Mouse (Mus musculus): ENCODE data around the gene Rab5c.

DNA sequence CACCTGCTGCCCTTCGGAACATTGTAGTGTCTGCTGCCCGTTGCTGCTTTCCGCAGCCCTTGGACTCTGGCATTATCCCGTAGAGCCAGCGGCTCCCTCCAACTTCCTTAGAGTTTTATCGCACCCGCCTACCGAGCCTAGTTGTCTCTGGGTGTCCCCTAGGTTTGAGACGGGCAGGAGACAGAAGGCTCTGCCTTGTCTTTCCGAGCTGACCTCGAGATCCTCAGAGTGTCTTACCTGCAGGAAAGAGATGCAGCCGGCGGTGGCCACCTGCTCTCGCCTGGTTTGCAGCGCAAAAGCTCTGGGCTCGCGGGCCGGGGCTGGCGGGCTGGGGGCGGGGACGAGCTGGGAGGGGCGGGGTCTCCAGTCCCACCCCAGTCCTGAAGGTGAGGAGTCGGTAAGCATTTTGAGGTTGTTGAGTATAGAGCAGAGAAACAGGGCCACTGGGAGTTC is 45.8 kb downstream of the Rab5c start, which contains the start of gene Zfp385c:
- TF ChIP-seq CTCF (IDR thresholded peaks at IDR 0.05; ENCODE audit: low read depth) (no peak), EP300 (IDR thresholded peaks at IDR 0.05; ENCODE audit: low read depth) (no peak)
